Mouse (Mus musculus) G1E (cell line): ENCODE results near the gene Olfr552. TPM values are rescaled to one million over a fixed set of nuclear protein-coding genes. Genes with fewer than 3 reads are reported as not detected.
"Not testable (repeated sequence)": the region's sequence is repeated elsewhere in the genome, so short reads cannot be mapped to it uniquely, and the experiment has no call there.

ENCODE experiments used
- ATAC-seq: 2 replicates; pipeline ENCODE4 v1.8.0; 2016; ENCODE audit warnings: mild to moderate bottlenecking; ENCODE audit not compliant: insufficient number of reproducible peaks, poor library complexity, low FRiP score, severe bottlenecking; ENCODE audit errors: extremely low read depth
- DNase-seq: peaks from one replicate; pipeline ENCODE4 v3.0.0; 2012; ENCODE audit warnings: low spot score
- H3K27me3 ChIP-seq: 2 replicates; pipeline ENCODE4 v1.6.1; 2012; ENCODE audit warnings: mild to moderate bottlenecking, low read length, inconsistent platforms; ENCODE audit not compliant: insufficient read depth
- H3K36me3 ChIP-seq: replicated peaks from 2 replicates; pipeline ENCODE3; 2012; ENCODE audit warnings: mild to moderate bottlenecking, inconsistent platforms
- H3K4me1 ChIP-seq: 2 replicates; pipeline ENCODE4 v1.6.1; 2012; ENCODE audit warnings: low read depth, low read length, inconsistent platforms, mixed read lengths; ENCODE audit not compliant: insufficient read depth
- H3K4me3 ChIP-seq: 2 replicates; pipeline ENCODE4 v1.5.1; 2012; ENCODE audit warnings: low read depth, mild to moderate bottlenecking, inconsistent platforms, low read length, moderate library complexity, mixed read lengths
- H3K9me3 ChIP-seq: replicated peaks from 2 replicates; pipeline ENCODE4 v1.6.1; 2012; ENCODE audit warnings: inconsistent platforms
- CTCF ChIP-seq: IDR thresholded peaks from 2 replicates; pipeline ENCODE4 v1.5.1; 2012; ENCODE audit warnings: low read depth, low read length, inconsistent platforms, mixed read lengths
- GATA1 ChIP-seq: IDR thresholded peaks from 2 replicates; pipeline ENCODE4 v1.6.1; 2012; ENCODE audit warnings: borderline replicate concordance, low read length, inconsistent platforms, mixed read lengths
- GATA2 ChIP-seq: IDR thresholded peaks from 2 replicates; pipeline ENCODE4 v1.6.1; 2012; ENCODE audit warnings: low read depth, low read length, inconsistent platforms, borderline replicate concordance
- POLR2AphosphoS5 ChIP-seq: IDR thresholded peaks from 2 replicates; pipeline ENCODE4 v1.6.1; 2012; ENCODE audit warnings: low read depth, low read length, inconsistent platforms; ENCODE audit not compliant: insufficient replicate concordance
- TAL1 ChIP-seq: conservative IDR thresholded peaks from 2 replicates; pipeline ENCODE4 v1.6.1; 2012; ENCODE audit warnings: low read depth, low read length, inconsistent platforms, mixed read lengths
- polyA plus RNA-seq: library from polyadenylated mRNA; stranded (reverse); fragments of >175 nt; gene quantifications from 2 replicates; pipeline ENCODE4 v1.2.3, GENCODE M21; 2012
- total RNA-seq, 2 experiments: library from RNA; stranded (forward) in 1 of 2; stranded (reverse) in 1 of 2; fragments of 200-1000 nt in 1 of 2; fragments of >200 nt in 1 of 2; fragmentation: Nextera tagmentation in 1 of 2; gene quantifications; 2 replicates each; pipeline ENCODE4 v1.2.3; 2014 to 2017

Olfr552 gene
- total and polyA plus RNA-seq, 3 experiments, result 0.05 TPM; not detected in 2

- no peak for ATAC-seq
- H3K27me3 ChIP-seq, result no peaks in the 10 kb centered on the region
- H3K9me3 ChIP-seq, result no peaks in the 10 kb centered on the region
- no peak within 1 kb of the TSS for H3K4me3 ChIP-seq
- DNase-seq, result no peak
- H3K4me1 ChIP-seq, result no peaks in the 10 kb centered on the region
- TF ChIP-seq POLR2AphosphoS5 (no peak), CTCF (no peak), GATA2 (no peak), GATA1 (no peak), TAL1 (no peak)
- no peaks in the 10 kb centered on the region for H3K36me3 ChIP-seq
Measured at GRCm38 (mm10) chr7:102638132-102638531, 40.6 kb downstream of the Olfr552 start, which contains the start of gene Olfr554. Olfr554 (plus strand) TSS chr7:102638432.

GRCm38 (mm10) chr7:102644945-102645344 is 47.4 kb downstream of the Olfr552 start:
- not testable (repeated sequence) for ATAC-seq, H3K4me3 ChIP-seq, H3K27me3 ChIP-seq, H3K9me3 ChIP-seq, H3K36me3 ChIP-seq, H3K4me1 ChIP-seq, DNase-seq

Other genes starting within 250 kb of the Olfr552 start
Only the 20 nearest of the 23 such genes appear.
- 264 and 285 TPM in 2 replicates for gene Rrm1, start 156.1 kb upstream of the Olfr552 start, total RNA-seq (2014; fragmentation: Nextera tagmentation)
- 524 and 591 TPM in 2 replicates for gene Rrm1, start 156.1 kb upstream of the Olfr552 start, total RNA-seq (2017)
- 64.3 and 131 TPM in 2 replicates for gene Rrm1, start 156.1 kb upstream of the Olfr552 start, polyA plus RNA-seq
- gene Olfr543, start 116.1 kb upstream of the Olfr552 start, total RNA-seq (2014; fragmentation: Nextera tagmentation), result not detected in 2 replicates
- 0.27 TPM in 1 of 2 replicates, not detected in the other for gene Olfr543, start 116.1 kb upstream of the Olfr552 start, total RNA-seq (2017)
- not detected in 2 replicates for gene Olfr543, start 116.1 kb upstream of the Olfr552 start, polyA plus RNA-seq
- gene Olfr544, start 109.5 kb upstream of the Olfr552 start, total RNA-seq (2014; fragmentation: Nextera tagmentation), result not detected in 2 replicates
- 0.12 TPM in 1 of 2 replicates, not detected in the other for gene Olfr544, start 109.5 kb upstream of the Olfr552 start, total RNA-seq (2017)
- not detected in 2 replicates for gene Olfr544, start 109.5 kb upstream of the Olfr552 start, polyA plus RNA-seq
- gene Olfr545, start 98.2 kb upstream of the Olfr552 start, total RNA-seq (2014; fragmentation: Nextera tagmentation), result not detected in 2 replicates
- 0.05 TPM in 1 of 2 replicates, not detected in the other for gene Olfr545, start 98.2 kb upstream of the Olfr552 start, total RNA-seq (2017)
- gene Olfr545, start 98.2 kb upstream of the Olfr552 start, polyA plus RNA-seq, result not detected in 2 replicates
- not detected in 2 replicates for gene Olfr547, start 63.0 kb upstream of the Olfr552 start, total RNA-seq (2014; fragmentation: Nextera tagmentation)
- gene Olfr547, start 63.0 kb upstream of the Olfr552 start, total RNA-seq (2017), result not detected in 2 replicates
- gene Olfr547, start 63.0 kb upstream of the Olfr552 start, polyA plus RNA-seq, result not detected in 2 replicates
- gene Olfr548-ps1, start 56.9 kb upstream of the Olfr552 start, total RNA-seq (2014; fragmentation: Nextera tagmentation), result not detected in 2 replicates
- under 0.01 and 0.05 TPM in 2 replicates for gene Olfr548-ps1, start 56.9 kb upstream of the Olfr552 start, total RNA-seq (2017)
- not detected in 2 replicates for gene Olfr548-ps1, start 56.9 kb upstream of the Olfr552 start, polyA plus RNA-seq
- gene Olfr549, start 47.9 kb upstream of the Olfr552 start, total RNA-seq (2014; fragmentation: Nextera tagmentation), result not detected in 2 replicates
- 0.05 and 0.23 TPM in 2 replicates for gene Olfr549, start 47.9 kb upstream of the Olfr552 start, total RNA-seq (2017)
- gene Olfr549, start 47.9 kb upstream of the Olfr552 start, polyA plus RNA-seq, result not detected in 2 replicates
- gene Trim21, start 32.3 kb upstream of the Olfr552 start, total RNA-seq (2014; fragmentation: Nextera tagmentation), result 7.0 and 8.6 TPM in 2 replicates
- 19.2 and 23.2 TPM in 2 replicates for gene Trim21, start 32.3 kb upstream of the Olfr552 start, total RNA-seq (2017)
- gene Trim21, start 32.3 kb upstream of the Olfr552 start, polyA plus RNA-seq, result 3.2 and 5.4 TPM in 2 replicates
- gene Olfr550, start 26.3 kb upstream of the Olfr552 start, total RNA-seq (2014; fragmentation: Nextera tagmentation), result not detected in 2 replicates
- 0.06 and 0.11 TPM in 2 replicates for gene Olfr550, start 26.3 kb upstream of the Olfr552 start, total RNA-seq (2017)
- not detected in 2 replicates for gene Olfr550, start 26.3 kb upstream of the Olfr552 start, polyA plus RNA-seq
- gene Olfr551, start 5.9 kb upstream of the Olfr552 start, total RNA-seq (2014; fragmentation: Nextera tagmentation), result not detected in 2 replicates
- gene Olfr551, start 5.9 kb upstream of the Olfr552 start, total RNA-seq (2017), result 0.23 and 0.27 TPM in 2 replicates
- not detected in 2 replicates for gene Olfr551, start 5.9 kb upstream of the Olfr552 start, polyA plus RNA-seq
- not detected in 2 replicates for gene Olfr553, start 20.4 kb downstream of the Olfr552 start, total RNA-seq (2014; fragmentation: Nextera tagmentation)
- gene Olfr553, start 20.4 kb downstream of the Olfr552 start, total RNA-seq (2017), result 0.12 and 0.22 TPM in 2 replicates
- gene Olfr553, start 20.4 kb downstream of the Olfr552 start, polyA plus RNA-seq, result not detected in 2 replicates
- not detected in 2 replicates for gene Olfr554, start 40.7 kb downstream of the Olfr552 start, total RNA-seq (2014; fragmentation: Nextera tagmentation)
- 0.06 and 0.16 TPM in 2 replicates for gene Olfr554, start 40.7 kb downstream of the Olfr552 start, total RNA-seq (2017)
- not detected in 2 replicates for gene Olfr554, start 40.7 kb downstream of the Olfr552 start, polyA plus RNA-seq
- gene Olfr555, start 61.1 kb downstream of the Olfr552 start, total RNA-seq (2014; fragmentation: Nextera tagmentation), result not detected in 2 replicates
- 0.17 and 0.22 TPM in 2 replicates for gene Olfr555, start 61.1 kb downstream of the Olfr552 start, total RNA-seq (2017)
- gene Olfr555, start 61.1 kb downstream of the Olfr552 start, polyA plus RNA-seq, result not detected in 2 replicates
- gene Olfr556, start 67.1 kb downstream of the Olfr552 start, total RNA-seq (2014; fragmentation: Nextera tagmentation), result not detected in 2 replicates
- 0.23 and 0.27 TPM in 2 replicates for gene Olfr556, start 67.1 kb downstream of the Olfr552 start, total RNA-seq (2017)
- not detected in 2 replicates for gene Olfr556, start 67.1 kb downstream of the Olfr552 start, polyA plus RNA-seq
- gene Trim68, start 89.6 kb downstream of the Olfr552 start, total RNA-seq (2014; fragmentation: Nextera tagmentation), result 12.9 and 19.6 TPM in 2 replicates
- gene Trim68, start 89.6 kb downstream of the Olfr552 start, total RNA-seq (2017), result 9.6 and 9.9 TPM in 2 replicates
- gene Trim68, start 89.6 kb downstream of the Olfr552 start, polyA plus RNA-seq, result 2.0 and 2.3 TPM in 2 replicates
- gene Olfr557, start 98.1 kb downstream of the Olfr552 start, total RNA-seq (2014; fragmentation: Nextera tagmentation), result not detected in 2 replicates
- gene Olfr557, start 98.1 kb downstream of the Olfr552 start, total RNA-seq (2017), result 0.06 TPM in 1 of 2 replicates, not detected in the other
- not detected in 2 replicates for gene Olfr557, start 98.1 kb downstream of the Olfr552 start, polyA plus RNA-seq
- gene Olfr558, start 104.4 kb downstream of the Olfr552 start, total RNA-seq (2014; fragmentation: Nextera tagmentation), result not detected in 2 replicates
- gene Olfr558, start 104.4 kb downstream of the Olfr552 start, total RNA-seq (2017), result 0.11 and 0.17 TPM in 2 replicates
- gene Olfr558, start 104.4 kb downstream of the Olfr552 start, polyA plus RNA-seq, result not detected in 2 replicates
- gene Olfr33, start 121.3 kb downstream of the Olfr552 start, total RNA-seq (2014; fragmentation: Nextera tagmentation), result not detected in 2 replicates
- not detected in 2 replicates for gene Olfr33, start 121.3 kb downstream of the Olfr552 start, total RNA-seq (2017)
- not detected in 2 replicates for gene Olfr33, start 121.3 kb downstream of the Olfr552 start, polyA plus RNA-seq
- gene Olfr559, start 129.7 kb downstream of the Olfr552 start, total RNA-seq (2014; fragmentation: Nextera tagmentation), result not detected in 2 replicates
- not detected in 2 replicates for gene Olfr559, start 129.7 kb downstream of the Olfr552 start, total RNA-seq (2017)
- gene Olfr559, start 129.7 kb downstream of the Olfr552 start, polyA plus RNA-seq, result not detected in 2 replicates
- gene Olfr560, start 161.6 kb downstream of the Olfr552 start, total RNA-seq (2014; fragmentation: Nextera tagmentation), result not detected in 2 replicates
- 0.12 and 0.38 TPM in 2 replicates for gene Olfr560, start 161.6 kb downstream of the Olfr552 start, total RNA-seq (2017)
- gene Olfr560, start 161.6 kb downstream of the Olfr552 start, polyA plus RNA-seq, result not detected in 2 replicates